Mouse (Mus musculus) T-helper 1 cell (primary cell): Measurements from ENCODE around the gene Zfp651.

Experiments
- in situ Hi-C: fragments of 300-600 bp; cut with MboI, MseI; formaldehyde crosslinking; loops from one replicate; pipeline ENCODE4 v1.15.1; 2025; ENCODE audit warnings: high pct_unique_total_duplicates

Zfp651 gene

DNA sequence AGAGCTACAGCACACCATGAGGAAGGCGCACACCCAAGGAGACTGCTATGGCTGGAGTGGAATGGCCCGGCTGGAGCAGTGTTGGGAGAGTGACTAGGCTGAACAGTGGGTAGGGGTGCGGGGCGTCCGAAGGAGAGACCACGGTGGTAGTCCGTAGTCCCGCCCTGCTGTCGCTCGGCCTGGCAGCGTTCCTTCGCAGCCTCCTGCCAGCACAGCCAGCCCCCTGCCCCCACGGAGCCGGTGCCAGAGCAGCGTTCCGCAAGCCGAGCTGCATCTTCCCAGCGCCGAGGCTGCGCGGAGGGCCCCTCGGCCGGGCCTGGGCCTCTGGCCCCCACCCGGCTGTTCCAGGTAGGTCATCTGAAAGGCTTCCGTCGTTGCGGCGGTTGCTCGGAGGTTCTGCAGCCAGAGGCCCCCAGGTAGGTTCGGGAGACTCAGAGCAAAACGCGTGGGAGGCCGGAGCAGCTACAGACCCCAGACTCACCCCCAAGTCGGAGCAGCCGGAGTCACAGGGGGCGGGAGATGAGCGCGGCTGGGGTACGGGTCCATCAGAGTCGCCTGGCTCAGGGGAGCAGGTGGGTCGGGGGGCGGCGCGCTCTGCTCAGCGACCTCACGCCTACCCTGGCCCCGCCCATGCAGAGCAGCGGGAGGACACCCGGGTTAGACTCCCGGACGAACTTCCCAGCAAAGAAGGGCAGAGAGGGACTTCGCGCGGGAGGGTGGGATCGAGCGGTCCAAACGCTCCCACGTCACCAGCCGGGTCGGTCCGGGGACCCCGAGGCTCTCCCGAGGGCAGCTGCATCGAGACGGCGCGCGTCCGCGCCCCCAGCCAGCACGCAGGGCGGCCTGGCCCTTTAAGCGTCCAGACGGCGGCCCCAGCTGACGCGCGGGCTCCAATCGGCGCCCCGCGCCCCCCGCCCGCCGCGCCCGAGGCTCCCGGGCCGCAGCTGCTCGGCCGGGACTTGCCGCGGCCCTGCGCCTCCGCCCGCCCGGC, at the start of gene Zfp651:
TSS of gene Zfp651 (plus strand) at position 240 of the 991 bp plus-strand sequence.
- in situ Hi-C loops = no loop called here

DNA sequence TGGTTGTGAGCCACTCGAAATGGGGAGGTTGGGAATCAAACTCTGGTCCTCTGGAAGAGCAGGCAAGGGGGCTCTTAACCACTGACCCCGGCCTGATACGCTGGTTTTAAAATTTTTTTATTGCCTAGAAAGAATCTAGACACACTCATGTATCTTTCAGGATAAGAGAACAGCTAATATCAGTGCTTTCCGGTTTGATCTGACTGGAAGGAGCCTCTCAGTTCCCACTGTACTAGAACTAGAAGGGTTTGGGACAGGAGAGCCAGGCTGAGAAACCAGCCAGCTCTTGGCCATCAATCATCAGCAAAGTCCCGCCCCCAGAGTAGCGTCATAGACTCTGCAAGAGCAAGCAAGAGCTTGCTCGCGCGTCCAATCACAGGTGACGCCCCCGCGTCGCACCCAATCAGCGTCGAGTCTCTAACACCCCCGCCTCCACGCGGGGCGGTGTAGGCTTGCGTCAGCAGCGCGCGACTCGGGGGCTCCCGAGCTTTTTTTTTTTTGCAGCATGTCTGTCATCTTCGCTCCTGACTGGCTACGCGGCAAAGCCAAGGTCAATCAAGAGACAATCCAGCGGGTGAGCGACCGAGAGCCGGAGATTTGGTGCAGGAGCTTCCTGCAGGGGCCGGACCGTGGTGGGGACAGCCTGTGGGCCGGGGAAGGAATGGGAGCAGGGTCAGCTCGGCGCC, 49.1 kb upstream of the Zfp651 start, which contains the start of gene Ss18l2:
TSS of gene Ss18l2 (plus strand) at position 432 of the 686 bp plus-strand sequence.
- in situ Hi-C loops = no loop called here

DNA sequence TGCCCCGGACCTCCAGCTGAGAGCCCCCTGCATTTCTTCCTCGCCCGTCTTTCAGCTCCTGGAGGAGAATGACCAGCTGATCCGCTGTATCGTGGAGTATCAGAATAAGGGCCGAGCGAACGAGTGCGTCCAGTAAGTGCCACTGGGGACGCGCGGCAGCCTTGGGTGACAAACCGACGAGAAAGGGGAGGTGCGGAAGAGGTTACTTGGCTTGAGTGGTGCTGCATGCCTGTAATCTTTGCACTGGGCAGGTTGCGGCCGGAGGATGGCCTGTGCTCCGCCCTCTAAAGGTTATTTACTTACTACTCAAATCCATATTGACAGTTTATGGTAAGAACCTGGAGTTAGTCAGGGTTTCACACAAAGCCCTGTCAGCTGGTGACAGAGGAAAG, 48.5 kb upstream of the Zfp651 start:
- in situ Hi-C loops = no loop called here

GRCm38 (mm10) chr9:121717048-121717447, 42.1 kb upstream of the Zfp651 start:
- in situ Hi-C loops = no loop called here

- in situ Hi-C loops = no loop called here
Observed at GRCm38 (mm10) chr9:121718070-121718705, 40.9 kb upstream of the Zfp651 start.

GRCm38 (mm10) chr9:121718792-121719318, 40.3 kb upstream of the Zfp651 start, which contains the start of gene Nktr:
Gene Nktr, plus strand, starts transcription at chr9:121719169.
- in situ Hi-C loops = no loop called here

DNA sequence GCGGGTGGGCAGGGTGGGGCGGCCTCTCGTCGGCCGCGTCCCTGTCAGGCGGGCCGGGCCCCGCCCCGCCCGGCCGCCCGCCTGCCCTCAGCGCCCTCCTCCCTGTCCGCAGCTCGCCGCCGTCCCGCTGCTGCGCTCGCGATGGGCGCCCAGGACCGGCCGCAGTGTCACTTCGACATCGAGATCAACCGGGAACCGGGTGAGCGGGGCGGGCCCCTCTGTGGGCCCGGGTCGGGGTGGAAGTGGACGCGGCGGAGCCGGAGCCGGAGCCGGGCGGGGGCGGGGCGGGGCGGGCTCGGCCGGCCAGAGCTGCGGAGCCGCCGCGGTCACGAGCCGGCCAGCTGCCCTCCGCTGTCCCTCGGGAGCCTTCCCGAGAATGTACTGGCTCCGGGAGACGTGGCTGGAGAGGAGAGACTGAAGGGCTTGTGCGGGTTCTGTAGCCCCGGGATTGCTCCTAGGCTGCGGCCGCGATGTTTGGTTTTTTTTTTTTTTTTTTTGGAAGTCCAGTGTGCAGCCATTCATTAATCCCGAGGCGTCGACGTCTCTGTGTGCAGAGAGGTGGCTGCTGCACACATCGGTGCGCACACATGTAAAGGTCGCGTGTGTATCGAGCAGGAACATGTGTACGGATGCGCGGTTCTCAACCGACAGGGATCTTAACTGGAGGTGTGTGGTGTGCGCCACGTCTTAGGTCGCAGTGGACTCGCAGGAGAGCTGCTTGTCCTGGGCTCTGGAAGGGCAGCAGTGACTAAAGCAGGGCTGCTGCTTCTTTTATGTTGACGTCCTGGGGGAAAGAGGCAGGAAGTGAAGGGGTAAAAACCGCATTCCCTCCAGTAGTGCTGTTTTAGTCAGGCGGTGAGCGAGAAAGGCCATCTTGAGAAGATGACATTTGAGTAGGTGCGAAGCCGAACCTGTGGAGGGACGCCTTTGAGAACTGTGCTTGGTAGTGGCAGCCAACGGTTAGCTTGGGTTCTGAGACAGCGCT, 39.5 kb upstream of the Zfp651 start:
- in situ Hi-C loops = no loop called here

DNA sequence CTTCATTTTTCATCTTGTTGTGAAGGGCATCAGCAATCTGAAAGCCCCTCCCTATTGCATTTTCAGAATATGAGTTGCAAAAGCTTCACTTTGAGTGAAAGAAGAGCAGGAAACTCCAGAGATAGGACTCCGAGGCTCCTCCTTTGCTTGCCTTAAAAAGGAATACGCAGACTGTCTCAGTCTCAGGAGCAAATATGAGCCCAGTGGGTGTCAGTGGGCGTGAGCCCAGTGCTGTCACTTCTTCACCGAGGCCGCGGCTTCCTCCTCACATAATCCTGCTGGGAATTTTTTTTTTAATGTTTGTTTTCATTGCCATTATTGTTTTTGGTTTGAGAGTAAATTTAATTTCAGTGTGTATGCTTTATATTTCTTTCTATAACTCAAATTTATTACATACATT, 18.6 kb upstream of the Zfp651 start:
- in situ Hi-C loops = loop anchor here (25.0 kb wide), 1 partner anchor 1272 kb away; the partner anchor contains the start of gene Tmem42

- in situ Hi-C loops = loop anchor here (25.0 kb wide), 1 partner anchor 1271 kb away; the partner anchor contains the start of gene Tmem42
Observed at GRCm38 (mm10) chr9:121741168-121741567, 18.0 kb upstream of the Zfp651 start.

DNA sequence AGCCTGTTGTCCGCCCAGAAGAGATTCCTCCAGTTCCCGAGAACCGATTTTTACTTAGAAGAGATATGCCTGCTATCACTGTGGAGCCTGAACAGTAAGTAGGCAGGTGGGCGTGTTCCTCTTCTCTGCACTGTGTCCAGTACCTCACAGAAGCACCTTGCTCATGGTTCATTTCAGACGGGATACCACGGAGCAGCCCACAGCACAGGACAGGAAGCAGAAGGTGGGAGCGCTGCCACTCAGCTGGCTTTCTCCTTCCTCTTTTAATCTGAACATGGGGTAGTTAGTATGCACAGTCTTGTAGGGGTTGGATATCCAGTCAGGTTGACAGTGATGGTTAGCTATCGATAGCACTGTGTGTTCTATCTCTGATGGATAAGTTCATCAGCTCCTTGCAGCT, 15.1 kb upstream of the Zfp651 start:
- in situ Hi-C loops = loop anchor here (25.0 kb wide), 1 partner anchor 1268 kb away; the partner anchor contains the start of gene Tmem42

DNA sequence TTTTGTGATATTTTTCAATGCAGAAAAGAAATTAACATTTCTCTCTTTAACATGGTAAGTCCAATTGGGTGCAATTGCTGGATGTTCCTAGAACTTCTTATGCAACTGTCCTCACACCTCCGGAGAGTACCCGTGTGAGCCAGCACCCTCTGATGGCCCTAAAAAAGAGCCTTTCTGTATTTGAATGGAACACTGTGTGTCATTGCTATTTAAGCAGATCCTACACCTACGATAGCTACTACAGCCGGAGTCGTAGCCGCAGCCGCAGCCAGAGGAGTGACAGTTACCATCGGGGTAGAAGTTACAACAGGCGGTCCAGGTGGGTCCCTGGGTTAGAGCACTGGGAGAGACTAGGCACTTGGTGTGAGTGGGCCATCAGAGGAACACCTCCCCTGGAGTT, 6.4 kb upstream of the Zfp651 start:
- in situ Hi-C loops = no loop called here

DNA sequence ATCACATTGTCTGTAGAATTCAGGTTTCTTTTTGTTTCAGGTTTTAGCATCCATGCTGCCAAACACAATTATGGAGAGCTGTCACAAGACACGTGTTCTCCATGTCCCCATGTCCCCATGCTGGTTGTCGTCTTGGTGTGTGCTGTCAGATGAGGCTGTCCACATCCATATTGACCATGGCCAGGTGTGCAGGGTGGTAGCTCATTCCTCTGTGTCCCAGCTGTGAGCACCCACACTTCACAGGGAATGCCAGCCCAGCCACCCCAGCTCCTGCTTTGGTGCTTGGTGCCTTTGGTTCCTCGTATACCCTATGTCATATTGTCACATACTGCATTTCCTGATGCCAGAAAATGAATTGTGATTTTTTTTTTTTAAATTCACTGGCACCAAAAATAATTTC, 4.5 kb upstream of the Zfp651 start:
- in situ Hi-C loops = no loop called here

DNA sequence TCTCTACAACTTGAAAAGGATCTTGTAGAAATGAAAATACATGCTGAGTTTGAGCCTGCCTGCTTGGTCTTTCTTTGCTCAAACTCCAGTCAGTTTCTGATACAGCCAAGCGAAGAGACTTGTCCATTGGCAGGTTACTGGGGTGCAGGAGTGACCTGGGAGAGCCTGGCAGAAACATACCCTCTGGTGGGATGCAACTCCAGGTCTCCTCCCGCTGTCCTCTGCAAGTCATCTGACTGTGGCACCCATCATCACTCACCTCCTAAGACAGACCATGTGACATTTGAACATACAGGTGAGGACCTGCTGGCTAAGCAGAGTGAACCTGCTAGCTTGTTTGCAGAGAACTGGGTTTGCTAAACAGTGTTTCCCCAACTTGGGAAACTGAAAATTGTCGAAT, 2.3 kb upstream of the Zfp651 start:
- in situ Hi-C loops = no loop called here

- in situ Hi-C loops = no loop called here
Observed at GRCm38 (mm10) chr9:121757432-121757831, 1.7 kb upstream of the Zfp651 start.

DNA sequence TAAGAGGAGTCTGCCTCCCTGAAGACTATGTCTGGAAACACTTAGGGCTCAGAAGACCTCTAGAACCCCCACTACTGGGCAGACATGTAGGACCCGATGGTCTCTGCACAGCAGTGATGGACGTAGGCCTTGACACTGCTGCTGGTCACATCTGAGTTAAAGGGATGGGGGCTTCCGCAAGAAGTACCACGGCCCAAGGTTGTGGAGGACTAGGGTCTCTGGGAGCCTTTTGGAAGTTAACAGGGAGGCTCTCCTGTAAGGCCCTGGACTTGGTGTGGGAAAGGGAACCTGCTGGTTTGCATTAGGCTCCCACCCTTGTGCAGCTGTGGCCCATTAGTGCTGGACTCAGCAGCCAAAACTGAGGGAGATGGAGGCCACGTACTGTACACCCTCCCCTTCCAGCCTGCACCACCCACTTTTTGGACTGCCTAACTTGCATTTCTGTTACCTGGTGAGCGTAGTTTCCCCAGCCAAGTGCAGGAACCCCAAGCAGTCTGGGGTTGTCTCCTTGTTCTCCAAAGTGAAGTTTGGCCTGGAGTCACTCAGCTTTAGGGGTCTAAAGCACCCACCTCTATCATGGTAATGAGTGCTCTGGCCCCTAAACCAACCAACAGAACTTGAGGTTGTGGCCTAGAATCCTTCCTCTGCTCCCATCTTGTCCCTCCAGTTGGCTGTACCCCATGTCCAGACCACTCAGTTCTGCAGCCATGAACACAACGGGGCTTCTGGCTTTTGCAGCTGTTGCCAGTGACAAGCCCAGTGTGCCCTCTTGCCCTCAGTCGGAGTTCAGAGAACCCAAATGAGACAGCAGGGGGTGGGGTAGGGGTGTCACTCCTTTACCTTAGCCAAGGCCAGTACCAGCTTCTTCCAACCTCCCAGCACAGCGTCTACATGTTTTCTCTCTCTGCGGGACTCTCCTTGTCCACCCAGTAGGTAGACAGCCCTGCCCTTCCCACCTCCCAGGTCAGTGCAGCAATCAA, 1.0 kb upstream of the Zfp651 start:
- in situ Hi-C loops = no loop called here

- in situ Hi-C loops = no loop called here
Observed at GRCm38 (mm10) chr9:121760271-121761090, 1.4 kb downstream of the Zfp651 start.

DNA sequence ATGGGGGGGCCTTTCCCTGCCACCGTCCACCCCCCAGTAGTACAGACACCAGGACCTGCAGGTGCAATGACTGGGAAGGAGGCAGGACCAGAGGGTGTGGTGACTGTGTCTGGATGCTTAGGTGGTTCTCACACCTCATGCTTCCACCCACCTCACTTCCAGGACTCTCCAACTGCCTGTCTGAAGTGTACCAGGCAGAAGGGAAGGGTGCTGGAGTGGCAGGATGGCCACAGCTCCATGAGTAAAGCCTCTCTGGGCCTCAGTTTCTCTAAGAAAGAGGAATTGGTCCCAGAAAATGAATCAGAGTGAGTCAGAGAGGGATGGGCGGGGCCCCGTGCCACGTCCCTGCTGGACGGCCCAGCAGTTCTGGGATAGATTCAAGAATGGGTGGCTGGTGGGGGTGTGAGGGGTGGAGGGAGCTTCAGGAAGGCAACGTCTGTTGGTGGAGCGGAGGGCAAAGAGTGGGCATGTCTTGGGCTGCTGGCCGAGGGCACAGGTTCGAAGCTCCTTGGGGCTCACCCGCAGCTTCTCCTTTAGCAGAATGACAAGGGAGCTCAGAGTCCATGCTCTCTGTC, 2.0 kb downstream of the Zfp651 start:
- in situ Hi-C loops = no loop called here

DNA sequence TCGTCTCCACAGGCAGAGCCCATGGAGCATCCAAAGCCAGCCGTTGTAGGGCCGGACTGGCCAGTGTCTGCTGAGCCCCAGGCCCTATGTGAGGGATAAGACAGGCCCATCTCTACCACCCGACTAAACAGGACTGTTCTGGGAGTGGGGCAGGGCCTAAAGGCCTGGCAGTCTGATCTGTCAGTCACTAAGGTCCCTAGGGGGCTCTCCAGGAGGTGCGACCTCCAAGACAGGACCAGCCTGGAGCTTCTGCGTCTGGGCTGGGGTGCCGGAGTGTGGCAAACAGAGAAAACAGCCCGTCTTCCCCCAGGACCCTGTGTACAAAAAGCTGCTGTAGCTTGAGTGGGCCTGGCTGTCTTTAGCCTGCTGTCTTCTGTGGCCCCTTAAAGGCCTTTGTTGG, 2.7 kb downstream of the Zfp651 start:
- in situ Hi-C loops = no loop called here
